Mouse (Mus musculus): Measurements from ENCODE around the gene Ptov1. TPM values are rescaled to one million over a fixed set of nuclear protein-coding genes. Genes with fewer than 3 reads are reported as not detected.
A peak's percentile ranks its signal among the peaks of the same experiment; 100 is the strongest.

Gene Ptov1
- polyA plus RNA-seq, 2 experiments, result 35.0 to 47.3 TPM

GRCm38 (mm10) chr7:44890180-44890579 is 20.6 kb upstream of the Ptov1 start:
- ATAC-seq (ENCODE audit: insufficient read depth), result no peak

GRCm38 (mm10) chr7:44888256-44889105 is 18.9 kb upstream of the Ptov1 start:
- TF ChIP-seq CTCF (IDR thresholded peaks at IDR 0.05; ENCODE audit: low read depth) (no peak), EP300 (IDR thresholded peaks at IDR 0.05; ENCODE audit: low read depth) (no peak)
- H3K4me2 ChIP-seq (ENCODE audit: low read depth), result no peak overlapping the region
- H3K4me3 ChIP-seq (ENCODE audit: insufficient read depth in 1 of 2, low read depth in 2 of 2, low read length in 2 of 2), result no peak overlapping the region
- DNase-seq (ENCODE audit: low read depth in 3 of 3, low spot score in 3 of 3) (no peak), ATAC-seq (ENCODE audit: insufficient read depth) (no peak)
- 71% methylated on average over 13 of the region's 13 CpGs for WGBS (ENCODE audit: insufficient replicate concordance)
- peaks cover 10 to 16% of the 10 kb centered on the region in 2 experiments for H3K4me1 ChIP-seq (replicated peaks; ENCODE audit: control insufficient read depth in 2 of 2, insufficient read depth in 2 of 2, low read length in 1 of 2)
- no peak overlapping the region for H3K9ac ChIP-seq (replicated peaks)
- no peak overlapping the region for H3K27ac ChIP-seq
- H3K27me3 ChIP-seq (ENCODE audit: control insufficient read depth, insufficient read depth, low read length), result no peaks in the 10 kb centered on the region
- no peaks in the 10 kb centered on the region for H3K9me3 ChIP-seq (ENCODE audit: control insufficient read depth, low read length)
- H3K36me3 ChIP-seq (replicated peaks; ENCODE audit: control insufficient read depth, insufficient read depth, low read depth), result peaks cover 5% of the 10 kb centered on the region

More at GRCm38 (mm10) chr7:44890180-44890579, 20.6 kb upstream of the Ptov1 start:
- Histone ChIP-seq H3K4me2 (ENCODE audit: low read depth) (peak overlapping the region; percentile 88), H3K9me3 (ENCODE audit: control insufficient read depth, low read length) (no peaks in the 10 kb centered on the region), H3K27me3 (ENCODE audit: control insufficient read depth, insufficient read depth, low read length) (no peaks in the 10 kb centered on the region), H3K36me3 (replicated peaks; ENCODE audit: control insufficient read depth, insufficient read depth, low read depth) (no peaks in the 10 kb centered on the region; the same call in 1 of the 2 replicates), H3K27ac (no peak overlapping the region), H3K4me1 (replicated peaks; ENCODE audit: control insufficient read depth in 2 of 2, insufficient read depth in 2 of 2, low read length in 1 of 2) (peaks cover 11 to 17% of the 10 kb centered on the region in 2 experiments), H3K9ac (replicated peaks) (no peak overlapping the region), H3K4me3 (ENCODE audit: insufficient read depth in 1 of 2, low read depth in 2 of 2, low read length in 2 of 2) (no peak overlapping the region)
- 79% methylated on average over 6 of the region's 7 CpGs for whole genome bisulfite sequencing (ENCODE audit: insufficient replicate concordance)
- DNase-seq (ENCODE audit: low read depth in 3 of 3, low spot score in 3 of 3), result no peak
- TF ChIP-seq CTCF (IDR thresholded peaks at IDR 0.05; ENCODE audit: low read depth) (no peak), EP300 (IDR thresholded peaks at IDR 0.05; ENCODE audit: low read depth) (no peak)

- no peak for TF ChIP-seq CTCF (IDR thresholded peaks at IDR 0.05; ENCODE audit: low read depth)
- no peak for TF ChIP-seq EP300 (IDR thresholded peaks at IDR 0.05; ENCODE audit: low read depth)
These were observed 17.4 kb upstream of the Ptov1 start for GRCm38 (mm10) chr7:44886964-44887363.

GRCm38 (mm10) chr7:44884637-44885036 is 15.0 kb upstream of the Ptov1 start:
- peaks cover 13% of the 10 kb centered on the region for H3K36me3 ChIP-seq (replicated peaks; ENCODE audit: control insufficient read depth, insufficient read depth, low read depth)
- no peak overlapping the region for H3K4me2 ChIP-seq (ENCODE audit: low read depth)

More at GRCm38 (mm10) chr7:44886964-44887363, 17.4 kb upstream of the Ptov1 start:
- Histone ChIP-seq H3K4me2 (ENCODE audit: low read depth) (no peak overlapping the region), H3K4me1 (replicated peaks; ENCODE audit: control insufficient read depth in 2 of 2, insufficient read depth in 2 of 2, low read length in 1 of 2) (peaks cover 7 to 14% of the 10 kb centered on the region in 2 experiments; a peak in 2 of 4 replicates), H3K4me3 (ENCODE audit: insufficient read depth in 1 of 2, low read depth in 2 of 2, low read length in 2 of 2) (no peak overlapping the region), H3K9ac (replicated peaks) (no peak overlapping the region), H3K9me3 (ENCODE audit: control insufficient read depth, low read length) (no peaks in the 10 kb centered on the region), H3K36me3 (replicated peaks; ENCODE audit: control insufficient read depth, insufficient read depth, low read depth) (peaks cover 13% of the 10 kb centered on the region), H3K27me3 (ENCODE audit: control insufficient read depth, insufficient read depth, low read length) (no peaks in the 10 kb centered on the region), H3K27ac (no peak overlapping the region)
- 76% methylated on average over 7 of the region's 7 CpGs for WGBS (ENCODE audit: insufficient replicate concordance)
- no peak for DNase-seq (ENCODE audit: low read depth in 3 of 3, low spot score in 3 of 3)
- no peak for ATAC-seq (ENCODE audit: insufficient read depth)

GRCm38 (mm10) chr7:44883036-44883435 is 13.4 kb upstream of the Ptov1 start:
- DNase-seq (ENCODE audit: low read depth in 3 of 3, low spot score in 3 of 3) (no peak), ATAC-seq (ENCODE audit: insufficient read depth) (no peak)
- TF ChIP-seq CTCF (IDR thresholded peaks at IDR 0.05; ENCODE audit: low read depth), result no peak
- TF ChIP-seq EP300 (IDR thresholded peaks at IDR 0.05; ENCODE audit: low read depth), result no peak
- WGBS (ENCODE audit: insufficient replicate concordance), result 73% methylated on average over 3 of the region's 3 CpGs
- no peak overlapping the region for H3K4me3 ChIP-seq (ENCODE audit: insufficient read depth in 1 of 2, low read depth in 2 of 2, low read length in 2 of 2)
- H3K27me3 ChIP-seq (ENCODE audit: control insufficient read depth, insufficient read depth, low read length), result no peaks in the 10 kb centered on the region
- H3K27ac ChIP-seq, result no peak overlapping the region
- peaks cover 13% of the 10 kb centered on the region for H3K36me3 ChIP-seq (replicated peaks; ENCODE audit: control insufficient read depth, insufficient read depth, low read depth)
- H3K4me2 ChIP-seq (ENCODE audit: low read depth), result no peak overlapping the region
- H3K9ac ChIP-seq (replicated peaks), result no peak overlapping the region
- H3K9me3 ChIP-seq (ENCODE audit: control insufficient read depth, low read length), result no peaks in the 10 kb centered on the region
- no peaks in the 10 kb centered on the region for H3K4me1 ChIP-seq (replicated peaks; ENCODE audit: control insufficient read depth in 2 of 2, insufficient read depth in 2 of 2, low read length in 1 of 2)

More at GRCm38 (mm10) chr7:44884637-44885036, 15.0 kb upstream of the Ptov1 start:
- H3K4me3 ChIP-seq (ENCODE audit: insufficient read depth in 1 of 2, low read depth in 2 of 2, low read length in 2 of 2), result no peak overlapping the region
- no peak overlapping the region for H3K27ac ChIP-seq
- no peak for DNase-seq (ENCODE audit: low read depth in 3 of 3, low spot score in 3 of 3)
- H3K4me1 ChIP-seq (replicated peaks; ENCODE audit: control insufficient read depth in 2 of 2, insufficient read depth in 2 of 2, low read length in 1 of 2), result peaks cover 0 to 4% of the 10 kb centered on the region in 2 experiments; a peak in 1 of 4 replicates
- ATAC-seq (ENCODE audit: insufficient read depth), result no peak
- TF ChIP-seq EP300 (IDR thresholded peaks at IDR 0.05; ENCODE audit: low read depth), result no peak
- TF ChIP-seq CTCF (IDR thresholded peaks at IDR 0.05; ENCODE audit: low read depth), result no peak
- WGBS (ENCODE audit: insufficient replicate concordance), result 78% methylated on average over 5 of the region's 5 CpGs
- H3K9me3 ChIP-seq (ENCODE audit: control insufficient read depth, low read length), result no peaks in the 10 kb centered on the region
- H3K9ac ChIP-seq (replicated peaks), result no peak overlapping the region
- no peaks in the 10 kb centered on the region for H3K27me3 ChIP-seq (ENCODE audit: control insufficient read depth, insufficient read depth, low read length)
